Mouse (Mus musculus): ENCODE measurements around the gene Heatr1. TPM values are rescaled to one million over a fixed set of nuclear protein-coding genes. Genes with fewer than 3 reads are reported as not detected.

The Heatr1 gene
- total and polyA plus RNA-seq, 3 experiments = 69.6 to 149 (median 92.3) TPM

DNA sequence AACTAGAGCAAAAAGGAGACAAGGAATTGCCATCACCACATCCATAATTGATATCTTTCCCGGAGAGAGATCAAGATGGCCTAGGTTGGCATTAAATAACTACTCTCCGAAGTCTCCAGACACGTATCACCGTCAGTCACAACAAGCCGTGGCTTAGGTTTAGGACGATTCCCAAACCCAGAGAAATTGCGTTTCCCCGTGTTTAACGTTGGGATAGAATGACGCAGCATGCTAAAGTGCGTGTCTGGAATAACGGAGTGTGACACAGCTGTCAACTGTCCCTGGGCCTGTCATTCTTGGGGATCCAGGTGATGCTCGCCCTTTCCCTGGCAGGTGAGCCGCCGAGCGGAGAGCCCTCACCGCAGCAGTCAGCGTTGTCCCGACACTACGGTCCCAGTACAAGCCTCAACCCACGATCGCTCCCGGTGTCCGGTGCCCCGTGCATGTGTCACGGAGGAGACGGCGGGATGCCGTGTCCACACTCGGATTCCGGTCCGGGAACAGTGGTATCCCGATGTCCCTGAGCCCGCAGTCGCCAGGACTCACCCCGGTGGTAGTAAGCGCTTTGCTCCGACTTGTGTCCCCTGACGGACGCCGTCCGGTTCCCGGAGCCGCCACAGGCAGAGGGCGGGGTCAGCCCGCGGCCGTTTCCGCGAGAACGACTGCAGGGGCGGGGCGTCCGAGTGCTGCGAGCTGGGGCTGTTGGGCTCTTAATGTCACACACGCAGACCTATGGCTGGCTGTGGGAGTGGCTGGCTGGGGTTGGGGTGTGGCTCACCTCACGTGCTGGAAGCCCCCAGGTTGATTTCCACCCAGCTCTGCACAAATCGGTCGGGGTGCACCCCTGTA, 66.3 kb downstream of the Heatr1 start:
- no peaks in the 10 kb centered on the region for H3K27me3 ChIP-seq (replicated peaks)
- in situ Hi-C loops (cut with MboI; ENCODE audit: low pct_ligation_motif_present, low pct_unique_long_range_greater_than_20kb, low sequenced_read_pairs) (no loop called here), dilution Hi-C loops (cut with MboI; ENCODE audit: extremely low pct_ligation_motif_present, extremely low pct_unique_long_range_greater_than_20kb, low sequenced_read_pairs) (no loop called here)
- peak overlapping the region; percentile 65 to 100 (median 82) for H3K4me3 ChIP-seq (replicated peaks in 1 of 3; ENCODE audit: low read depth in 2 of 3, low read length in 2 of 3, poor library complexity in 1 of 3)
- H3K9ac ChIP-seq (ENCODE audit: insufficient read depth, low read depth) = peak overlapping the region; percentile 93
- DNase-seq (ENCODE audit: extremely low read depth) = peak; percentile 91
- peak overlapping the region; percentile 77 for H3K4me2 ChIP-seq (ENCODE audit: insufficient read depth, low read depth, poor library complexity, severe bottlenecking)
- H3K79me2 ChIP-seq (replicated peaks; ENCODE audit: control insufficient read depth, extremely low read depth, insufficient read depth, poor library complexity, severe bottlenecking) = 0 out of 2 replicates have a peak, but pooled peaks cover 4% of the 10 kb centered on the region
- H3K4me1 ChIP-seq (ENCODE audit: control insufficient read depth in 1 of 2, insufficient read depth in 2 of 2) = peaks cover 8 to 33% of the 10 kb centered on the region in 2 experiments
- peak overlapping the region; percentile 84 for H3K27ac ChIP-seq (ENCODE audit: insufficient read depth, low read depth)
- peaks cover 22 to 32% of the 10 kb centered on the region in 2 experiments for H3K36me3 ChIP-seq (replicated peaks in 1 of 2; ENCODE audit: control insufficient read depth in 1 of 2, insufficient read depth in 1 of 2, low read length in 1 of 2)
- peak; percentile 72; the same call in 1 of the 2 replicates for TF ChIP-seq SIN3A (IDR thresholded peaks at IDR 0.05; ENCODE audit: low read length)
- TF ChIP-seq CHD2 (IDR thresholded peaks at IDR 0.05; ENCODE audit: low read length) = peak; percentile 96
- TF ChIP-seq POLR2AphosphoS2 (IDR thresholded peaks at IDR 0.05; ENCODE audit: low read depth, low read length) = no peak; the same call in 1 of the 2 replicates
- TF ChIP-seq MAZ (IDR thresholded peaks at IDR 0.05; ENCODE audit: low read depth, low read length) = peak; percentile 54; the same call in 1 of the 2 replicates
- no peak for TF ChIP-seq CTCF (conservative IDR thresholded peaks at IDR 0.05 in 1 of 2, IDR thresholded peaks at IDR 0.05 in 1 of 2; ENCODE audit: low read depth in 2 of 2, low read length in 2 of 2)
- peak; percentile 59 for TF ChIP-seq MAX (IDR thresholded peaks at IDR 0.05; ENCODE audit: low read length)
- peak; percentile 98 for TF ChIP-seq BHLHE40 (IDR thresholded peaks at IDR 0.05; ENCODE audit: low read depth, low read length)
- TF ChIP-seq E2F4 (IDR thresholded peaks at IDR 0.05; ENCODE audit: insufficient replicate concordance, low read depth, low read length) = no peak
- peak; percentile 46; the same call in 1 of the 2 replicates for TF ChIP-seq KAT2A (IDR thresholded peaks at IDR 0.05; ENCODE audit: insufficient replicate concordance, low read length)
- TF ChIP-seq ZKSCAN1 (IDR thresholded peaks at IDR 0.05; ENCODE audit: borderline replicate concordance, low read depth, low read length) = no peak
- peak; percentile 47; the same call in 1 of the 2 replicates for TF ChIP-seq NELFE (IDR thresholded peaks at IDR 0.05; ENCODE audit: low read depth, low read length)
- no peak for TF ChIP-seq EP300 (IDR thresholded peaks at IDR 0.05; ENCODE audit: low read length)
- no peak for TF ChIP-seq MYC (IDR thresholded peaks at IDR 0.05; ENCODE audit: low read depth, low read length)
- peak; percentile 89; the same call in 1 of the 2 replicates for TF ChIP-seq MXI1 (IDR thresholded peaks at IDR 0.05; ENCODE audit: low read depth, low read length)
- peak; percentile 14 for TF ChIP-seq USF1 (IDR thresholded peaks at IDR 0.05; ENCODE audit: low read depth, low read length)
- peak; percentile 82 for TF ChIP-seq HCFC1 (IDR thresholded peaks at IDR 0.05; ENCODE audit: low read depth, low read length)
- TF ChIP-seq TCF12 (IDR thresholded peaks at IDR 0.05; ENCODE audit: low read depth, low read length) = peak; percentile 66
- peak; percentile 90 for TF ChIP-seq ELF1 (IDR thresholded peaks at IDR 0.05; ENCODE audit: low read depth, low read length)
- TF ChIP-seq TBP (conservative IDR thresholded peaks at IDR 0.05; ENCODE audit: low read depth, low read length) = peak; percentile 56
- no peak for TF ChIP-seq ETS1 (conservative IDR thresholded peaks at IDR 0.05; ENCODE audit: low read depth, low read length)
- TF ChIP-seq UBTF (IDR thresholded peaks at IDR 0.05; ENCODE audit: low read depth, low read length) = 0 out of 2 replicates have a peak, but pooled peaks have one; percentile 38
- peak; percentile 77 for TF ChIP-seq POLR2A (IDR thresholded peaks at IDR 0.05; ENCODE audit: low read depth, low read length)
- TF ChIP-seq MEF2A (IDR thresholded peaks at IDR 0.05; ENCODE audit: borderline replicate concordance, low read depth, low read length) = peak; percentile 41; the same call in 1 of the 2 replicates
- no peak; the same call in none of the 2 replicates for TF ChIP-seq CHD1 (IDR thresholded peaks at IDR 0.05; ENCODE audit: low read depth, low read length)
- peak; percentile 55 for TF ChIP-seq NRF1 (IDR thresholded peaks at IDR 0.05; ENCODE audit: low read depth, low read length)
- H3K9me3 ChIP-seq (replicated peaks; ENCODE audit: low read length) = no peaks in the 10 kb centered on the region

Measured in CH12.LX (cell line).